Mouse (Mus musculus): ENCODE data around the gene Minar1. TPM values are rescaled to one million over a fixed set of nuclear protein-coding genes. Genes with fewer than 3 reads are reported as not detected.

Gene Minar1
- polyA plus RNA-seq, 2 experiments: not detected

DNA sequence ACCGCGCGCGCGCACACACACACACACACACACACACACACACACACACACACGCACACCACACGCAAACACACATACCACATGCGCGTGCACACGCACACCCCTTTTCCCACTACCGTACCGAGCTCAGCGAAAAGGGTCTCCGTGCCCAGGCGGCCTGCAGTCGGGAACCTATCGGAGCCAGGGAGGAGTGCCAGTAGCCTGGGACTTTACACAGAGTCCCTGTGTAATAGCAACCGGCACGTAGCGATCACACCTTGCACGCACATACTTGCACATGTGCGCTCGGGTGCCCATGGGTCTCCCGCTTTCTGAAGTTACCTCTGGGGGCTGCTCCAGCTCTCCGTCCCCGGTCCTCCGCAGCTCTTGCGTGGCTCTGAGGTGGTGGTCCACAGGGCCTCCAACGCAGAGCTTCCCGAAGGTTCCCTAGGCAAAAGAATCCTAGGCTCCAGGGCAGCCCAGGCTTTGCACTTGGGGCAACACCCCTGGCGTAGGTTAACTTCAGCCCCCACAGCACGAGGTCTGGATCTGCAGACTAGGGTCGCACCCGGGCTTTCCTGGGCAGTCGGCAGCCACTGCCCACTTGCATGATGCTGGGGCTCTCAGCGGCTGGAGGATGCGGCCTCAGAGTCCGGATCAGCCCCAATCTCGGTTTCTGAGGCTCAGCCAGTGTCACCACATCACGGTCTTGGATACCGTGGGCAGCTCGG, 474 bp downstream of the Minar1 start:
- peaks cover 21% of the 10 kb centered on the region for H3K27me3 ChIP-seq (ENCODE audit: control insufficient read depth, insufficient read depth, low read length)
- no peaks in the 10 kb centered on the region for H3K9me3 ChIP-seq (ENCODE audit: control insufficient read depth, low read length)
- H3K27ac ChIP-seq: no peak overlapping the region
- H3K4me2 ChIP-seq (ENCODE audit: low read depth): no peak overlapping the region
- no peak for DNase-seq (ENCODE audit: low read depth in 3 of 3, low spot score in 3 of 3)
- H3K9ac ChIP-seq (replicated peaks): no peak overlapping the region
- no peaks in the 10 kb centered on the region for H3K4me1 ChIP-seq (replicated peaks; ENCODE audit: control insufficient read depth in 2 of 2, insufficient read depth in 2 of 2, low read length in 1 of 2)
- no peak overlapping the region for H3K4me3 ChIP-seq (ENCODE audit: insufficient read depth in 1 of 2, low read depth in 2 of 2, low read length in 2 of 2)
- H3K36me3 ChIP-seq (replicated peaks; ENCODE audit: control insufficient read depth, insufficient read depth, low read depth): no peaks in the 10 kb centered on the region
- 3% methylated on average over 42 of the region's 42 CpGs for WGBS (ENCODE audit: insufficient replicate concordance)
- TF ChIP-seq CTCF (IDR thresholded peaks at IDR 0.05; ENCODE audit: low read depth): no peak
- no peak for TF ChIP-seq EP300 (IDR thresholded peaks at IDR 0.05; ENCODE audit: low read depth)
- ATAC-seq (ENCODE audit: insufficient read depth): no peak

DNA sequence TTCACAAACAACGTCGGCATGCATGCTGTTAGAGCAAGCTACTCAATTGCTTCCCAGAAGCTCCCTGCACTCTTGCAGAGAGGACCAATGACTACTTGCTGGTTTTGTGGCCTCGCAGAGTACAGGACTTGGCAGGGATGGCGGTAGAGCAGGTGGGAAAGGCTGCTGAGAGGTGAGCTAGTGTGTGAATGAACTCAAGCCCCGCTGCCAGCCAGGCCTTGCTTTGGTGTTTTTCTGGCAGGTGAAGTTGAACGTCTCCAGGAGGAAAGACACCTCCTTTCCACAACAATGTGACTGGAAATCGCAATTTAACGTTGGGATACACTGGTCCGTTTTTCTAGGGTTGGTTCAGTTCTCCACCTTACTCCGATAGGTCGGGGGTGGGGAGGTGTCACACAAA, 1.2 kb downstream of the Minar1 start:
- Histone ChIP-seq H3K36me3 (replicated peaks; ENCODE audit: control insufficient read depth, insufficient read depth, low read depth) (no peaks in the 10 kb centered on the region), H3K9me3 (ENCODE audit: control insufficient read depth, low read length) (no peaks in the 10 kb centered on the region), H3K9ac (replicated peaks) (no peak overlapping the region), H3K4me3 (ENCODE audit: insufficient read depth in 1 of 2, low read depth in 2 of 2, low read length in 2 of 2) (no peak overlapping the region), H3K27ac (no peak overlapping the region), H3K27me3 (ENCODE audit: control insufficient read depth, insufficient read depth, low read length) (peaks cover 21% of the 10 kb centered on the region), H3K4me1 (replicated peaks; ENCODE audit: control insufficient read depth in 2 of 2, insufficient read depth in 2 of 2, low read length in 1 of 2) (no peaks in the 10 kb centered on the region), H3K4me2 (ENCODE audit: low read depth) (no peak overlapping the region)
- WGBS (ENCODE audit: insufficient replicate concordance): 3% methylated on average over 11 of the region's 11 CpGs
- DNase-seq (ENCODE audit: low read depth in 3 of 3, low spot score in 3 of 3): no peak
- ATAC-seq (ENCODE audit: insufficient read depth): no peak
- TF ChIP-seq EP300 (IDR thresholded peaks at IDR 0.05; ENCODE audit: low read depth) (no peak), CTCF (IDR thresholded peaks at IDR 0.05; ENCODE audit: low read depth) (no peak)

DNA sequence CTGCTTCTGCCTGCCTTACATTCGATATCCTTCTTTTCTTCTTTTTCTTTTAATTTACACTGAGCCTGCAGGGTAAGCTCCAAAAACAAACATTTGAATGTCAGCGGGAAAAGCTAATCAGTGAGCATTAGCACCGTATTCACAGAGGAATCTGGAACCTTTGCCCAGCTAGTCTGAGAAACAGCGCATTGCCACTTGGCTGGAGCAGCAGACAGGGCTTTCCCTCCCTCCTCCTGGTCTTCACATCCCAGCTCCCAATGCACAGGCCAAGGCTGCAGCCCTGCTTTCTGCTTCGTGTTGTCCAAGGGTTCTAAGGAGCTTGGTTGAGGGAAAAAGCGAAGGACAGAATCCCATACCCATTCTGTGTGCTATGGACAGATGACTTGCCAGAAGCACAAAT, 2.6 kb downstream of the Minar1 start:
- no peak overlapping the region for H3K4me2 ChIP-seq (ENCODE audit: low read depth)
- H3K9me3 ChIP-seq (ENCODE audit: control insufficient read depth, low read length): no peaks in the 10 kb centered on the region
- H3K36me3 ChIP-seq (replicated peaks; ENCODE audit: control insufficient read depth, insufficient read depth, low read depth): no peaks in the 10 kb centered on the region
- H3K4me1 ChIP-seq (replicated peaks; ENCODE audit: control insufficient read depth in 2 of 2, insufficient read depth in 2 of 2, low read length in 1 of 2): no peaks in the 10 kb centered on the region
- DNase-seq (ENCODE audit: low read depth in 3 of 3, low spot score in 3 of 3) (no peak), ATAC-seq (ENCODE audit: insufficient read depth) (no peak)
- no peak overlapping the region for H3K27ac ChIP-seq
- H3K9ac ChIP-seq (replicated peaks): no peak overlapping the region
- peaks cover 21% of the 10 kb centered on the region for H3K27me3 ChIP-seq (ENCODE audit: control insufficient read depth, insufficient read depth, low read length)
- no peak for TF ChIP-seq CTCF (IDR thresholded peaks at IDR 0.05; ENCODE audit: low read depth)
- TF ChIP-seq EP300 (IDR thresholded peaks at IDR 0.05; ENCODE audit: low read depth): no peak
- no peak overlapping the region for H3K4me3 ChIP-seq (ENCODE audit: insufficient read depth in 1 of 2, low read depth in 2 of 2, low read length in 2 of 2)
- 13% methylated on average over 6 of the region's 6 CpGs for whole genome bisulfite sequencing (ENCODE audit: insufficient replicate concordance)

DNA sequence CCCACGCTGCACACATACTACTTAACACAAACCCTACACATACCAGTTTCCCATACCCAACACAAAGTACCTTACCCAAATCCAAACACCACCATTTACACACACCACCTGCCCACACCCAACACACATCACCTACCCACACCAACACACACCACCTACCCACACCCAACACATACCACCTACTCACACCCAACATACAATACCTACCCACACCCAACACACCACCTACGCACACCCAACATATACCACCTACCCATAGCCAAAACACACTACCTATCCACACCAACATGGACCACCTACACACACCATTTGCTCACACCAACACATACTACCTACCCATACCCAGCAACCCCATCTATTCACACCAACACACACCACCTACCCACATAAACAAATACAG, 6.0 kb downstream of the Minar1 start:
- 65% methylated on average over 2 of the region's 2 CpGs for WGBS (ENCODE audit: insufficient replicate concordance)
- no peak for DNase-seq (ENCODE audit: low read depth in 3 of 3, low spot score in 3 of 3)
- H3K9ac ChIP-seq (replicated peaks): no peak overlapping the region

DNA sequence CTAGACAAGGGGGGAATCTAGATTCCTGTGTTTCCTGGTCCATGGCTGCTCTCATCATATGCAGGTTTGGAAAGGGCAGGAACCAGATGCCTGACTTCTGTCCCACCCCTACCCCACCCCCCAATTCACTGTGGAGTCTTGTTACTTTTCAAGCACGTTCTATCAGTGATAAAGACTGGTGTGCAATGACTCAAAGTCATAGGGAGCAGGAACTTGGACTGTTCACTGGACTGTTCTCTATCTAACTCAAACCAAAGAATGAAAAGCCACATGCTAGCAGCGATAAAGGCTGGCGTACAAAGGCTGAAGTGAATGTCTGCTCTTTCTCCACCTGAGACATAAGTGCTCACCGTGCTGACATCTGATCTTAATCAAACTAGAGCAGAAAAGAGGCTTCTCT, 12.3 kb downstream of the Minar1 start:
- no peak overlapping the region for H3K4me3 ChIP-seq (ENCODE audit: insufficient read depth in 1 of 2, low read depth in 2 of 2, low read length in 2 of 2)
- 47% methylated on average over 4 of the region's 4 CpGs for WGBS (ENCODE audit: insufficient replicate concordance)
- H3K9me3 ChIP-seq (ENCODE audit: control insufficient read depth, low read length): no peaks in the 10 kb centered on the region
- TF ChIP-seq EP300 (IDR thresholded peaks at IDR 0.05; ENCODE audit: low read depth) (no peak), CTCF (IDR thresholded peaks at IDR 0.05; ENCODE audit: low read depth) (no peak)
- H3K4me2 ChIP-seq (ENCODE audit: low read depth): no peak overlapping the region
- H3K36me3 ChIP-seq (replicated peaks; ENCODE audit: control insufficient read depth, insufficient read depth, low read depth): no peaks in the 10 kb centered on the region
- no peak overlapping the region for H3K27ac ChIP-seq
- no peaks in the 10 kb centered on the region for H3K4me1 ChIP-seq (replicated peaks; ENCODE audit: control insufficient read depth in 2 of 2, insufficient read depth in 2 of 2, low read length in 1 of 2)
- H3K27me3 ChIP-seq (ENCODE audit: control insufficient read depth, insufficient read depth, low read length): no peaks in the 10 kb centered on the region
- no peak for ATAC-seq (ENCODE audit: insufficient read depth)
- H3K9ac ChIP-seq (replicated peaks): no peak overlapping the region
- DNase-seq (ENCODE audit: low read depth in 3 of 3, low spot score in 3 of 3): no peak

More for the DNA sequence above, 6.0 kb downstream of the Minar1 start:
- no peak for TF ChIP-seq CTCF (IDR thresholded peaks at IDR 0.05; ENCODE audit: low read depth)
- TF ChIP-seq EP300 (IDR thresholded peaks at IDR 0.05; ENCODE audit: low read depth): no peak
- Histone ChIP-seq H3K36me3 (replicated peaks; ENCODE audit: control insufficient read depth, insufficient read depth, low read depth) (no peaks in the 10 kb centered on the region), H3K4me3 (ENCODE audit: insufficient read depth in 1 of 2, low read depth in 2 of 2, low read length in 2 of 2) (no peak overlapping the region), H3K4me2 (ENCODE audit: low read depth) (no peak overlapping the region), H3K9me3 (ENCODE audit: control insufficient read depth, low read length) (no peaks in the 10 kb centered on the region), H3K27ac (no peak overlapping the region), H3K27me3 (ENCODE audit: control insufficient read depth, insufficient read depth, low read length) (peaks cover 9% of the 10 kb centered on the region), H3K4me1 (replicated peaks; ENCODE audit: control insufficient read depth in 2 of 2, insufficient read depth in 2 of 2, low read length in 1 of 2) (no peaks in the 10 kb centered on the region)
- ATAC-seq (ENCODE audit: insufficient read depth): no peak
